Mouse (Mus musculus): Measurements from ENCODE around the gene Mmp12.
"Not testable (repeated sequence)": the region's sequence is repeated elsewhere in the genome, so short reads cannot be mapped to it uniquely, and the experiment has no call there.

Gene Mmp12

GRCm38 (mm10) chr9:7344107-7344506 lies at the start of gene Mmp12:
Gene Mmp12, plus strand, starts transcription at chr9:7344381.
- no peak for DNase-seq (ENCODE audit: low spot score)

DNA sequence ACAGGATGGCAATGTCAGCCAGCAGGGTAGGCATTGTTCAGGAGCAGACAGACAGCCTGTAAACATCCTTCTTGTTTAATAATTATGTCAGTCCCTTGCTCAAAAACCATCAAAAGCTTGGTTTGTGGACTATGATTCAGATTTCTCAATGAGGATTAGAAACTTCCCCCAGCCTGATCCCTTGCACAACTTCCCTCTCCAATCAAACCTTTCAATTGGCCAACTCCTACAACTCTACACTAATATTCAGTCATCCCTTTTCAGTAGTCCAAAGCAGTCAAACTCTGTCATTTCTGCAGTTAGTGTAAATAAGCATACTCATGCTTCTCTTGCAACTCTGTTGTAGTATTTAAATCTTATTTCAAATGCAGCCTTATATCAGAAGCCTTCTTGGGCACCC lies 12.3 kb upstream of the Mmp12 start:
- DNase-seq (ENCODE audit: low spot score): no peak

GRCm38 (mm10) chr9:7335766-7336680 lies 8.2 kb upstream of the Mmp12 start:
- no peak for DNase-seq (ENCODE audit: low spot score)

GRCm38 (mm10) chr9:7336740-7337483 lies 7.3 kb upstream of the Mmp12 start:
- DNase-seq (ENCODE audit: low spot score): no peak

- DNase-seq (ENCODE audit: low spot score): no peak
These were observed 1.3 kb downstream of the Mmp12 start for GRCm38 (mm10) chr9:7345513-7345912.

- no peak for DNase-seq (ENCODE audit: low spot score)
These were observed 10.4 kb downstream of the Mmp12 start for GRCm38 (mm10) chr9:7354535-7354934.

GRCm38 (mm10) chr9:7387947-7388346 lies 43.8 kb downstream of the Mmp12 start, which contains the start of gene Mmp1b:
Gene Mmp1b, minus strand, starts transcription at chr9:7388047.
- no peak for DNase-seq (ENCODE audit: low spot score)

DNA sequence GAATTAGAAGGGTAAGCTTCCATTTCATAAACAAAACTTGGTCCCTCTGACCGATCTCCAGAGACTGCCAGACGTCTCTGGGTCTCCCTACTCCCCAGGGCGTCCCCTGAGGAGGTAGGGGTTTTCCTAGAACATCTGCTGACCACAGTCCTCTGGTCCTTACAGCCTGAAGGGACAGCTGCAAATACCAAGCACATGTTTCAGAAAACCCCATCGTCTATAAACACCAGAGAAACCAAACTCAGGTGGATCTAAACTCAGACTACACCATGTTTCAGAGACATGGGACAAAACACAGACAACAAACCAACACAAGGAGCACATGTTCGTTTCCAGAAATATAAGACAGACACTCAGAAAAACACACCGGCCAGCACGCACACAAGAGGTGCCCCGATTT lies 52.4 kb downstream of the Mmp12 start:
- not testable (repeated sequence) for DNase-seq (ENCODE audit: low spot score)

Data from ovary, postnatal 14 days (tissue).